Mouse (Mus musculus): Measurements from ENCODE around the gene Clic6. TPM values are rescaled to one million over a fixed set of nuclear protein-coding genes. Genes with fewer than 3 reads are reported as not detected.

Gene Clic6
- 0.26 TPM for polyA plus RNA-seq (2014; fragmentation: Illumina TruSeq; extraction: RNeasy Lipid Tissue Mini Kit (QIAGEN cat#74804); ENCODE audit: low read depth, low replicate concordance)

GRCm38 (mm10) chr16:92485436-92485835 lies at the start of gene Clic6:
Clic6 (plus strand) TSS chr16:92485736.

GRCm38 (mm10) chr16:92470706-92471105 lies 14.8 kb upstream of the Clic6 start, which contains the start of gene Rcan1:
Rcan1 (minus strand) TSS chr16:92470867.

Other genes starting within 250 kb of the Clic6 start
- not detected for gene Kcne2, start 193.3 kb upstream of the Clic6 start, polyA plus RNA-seq (2014; fragmentation: Illumina TruSeq; extraction: RNeasy Lipid Tissue Mini Kit (QIAGEN cat#74804); ENCODE audit: low read depth, low replicate concordance)
- gene Smim11, start 184.4 kb upstream of the Clic6 start, polyA plus RNA-seq (2014; fragmentation: Illumina TruSeq; extraction: RNeasy Lipid Tissue Mini Kit (QIAGEN cat#74804); ENCODE audit: low read depth, low replicate concordance): 183 TPM
- gene Fam243, start 164.3 kb upstream of the Clic6 start, polyA plus RNA-seq (2014; fragmentation: Illumina TruSeq; extraction: RNeasy Lipid Tissue Mini Kit (QIAGEN cat#74804); ENCODE audit: low read depth, low replicate concordance): not detected
- 11.1 TPM for gene Kcne1, start 126.3 kb upstream of the Clic6 start, polyA plus RNA-seq (2014; fragmentation: Illumina TruSeq; extraction: RNeasy Lipid Tissue Mini Kit (QIAGEN cat#74804); ENCODE audit: low read depth, low replicate concordance)
- gene Rcan1, start 14.9 kb upstream of the Clic6 start, polyA plus RNA-seq (2014; fragmentation: Illumina TruSeq; extraction: RNeasy Lipid Tissue Mini Kit (QIAGEN cat#74804); ENCODE audit: low read depth, low replicate concordance): 80.0 TPM

All from heart, adult 10 weeks (tissue).